Mouse (Mus musculus) adrenal gland, postnatal 14 days (tissue): ENCODE results near the gene Gxylt2. TPM values are rescaled to one million over a fixed set of nuclear protein-coding genes. Genes with fewer than 3 reads are reported as not detected.

Source experiments
- DNase-seq: peaks from one replicate; pipeline ENCODE4 v3.0.0; 2021; ENCODE audit warnings: mixed read lengths
- total RNA-seq: library from RNA; stranded (reverse); gene quantifications from 2 replicates; pipeline ENCODE4 v1.2.3, GENCODE M21; 2021

Gene Gxylt2
- total RNA-seq, 1 experiment from 2014 or later: 0.85 TPM

DNA sequence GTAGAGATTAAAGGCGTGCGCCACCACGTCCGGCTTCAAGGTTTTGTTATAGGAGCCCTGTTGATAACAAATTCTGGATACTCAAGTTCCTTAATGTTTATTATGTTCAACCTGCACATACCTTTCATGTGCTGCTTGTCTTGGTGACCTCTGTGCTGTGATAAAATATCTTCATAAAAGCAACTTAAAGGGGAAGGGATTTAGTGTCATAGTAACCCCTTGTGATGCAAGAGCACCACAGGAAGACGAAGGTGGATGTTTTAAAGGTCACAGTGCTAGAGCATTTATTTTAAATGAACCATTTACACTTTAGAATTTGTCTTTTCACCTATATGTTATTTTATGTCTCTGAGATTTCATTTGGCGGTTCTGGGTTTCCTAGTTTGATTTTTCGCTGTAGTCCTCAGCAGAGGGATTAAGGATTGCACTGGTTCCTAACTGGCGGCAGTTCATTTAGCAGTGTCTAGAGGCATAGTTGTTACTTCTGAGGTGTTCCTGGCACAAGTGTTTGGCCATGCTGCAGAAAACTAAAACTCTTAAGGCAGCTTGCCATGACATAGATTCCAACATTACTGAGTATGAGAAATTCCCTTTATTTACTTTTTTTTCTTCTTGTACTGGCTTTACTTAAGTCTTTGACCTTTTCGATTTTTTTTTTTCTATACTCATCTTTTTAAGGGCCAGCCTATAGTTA is 144.3 kb downstream of the Gxylt2 start:
- DNase-seq: no peak

DNA sequence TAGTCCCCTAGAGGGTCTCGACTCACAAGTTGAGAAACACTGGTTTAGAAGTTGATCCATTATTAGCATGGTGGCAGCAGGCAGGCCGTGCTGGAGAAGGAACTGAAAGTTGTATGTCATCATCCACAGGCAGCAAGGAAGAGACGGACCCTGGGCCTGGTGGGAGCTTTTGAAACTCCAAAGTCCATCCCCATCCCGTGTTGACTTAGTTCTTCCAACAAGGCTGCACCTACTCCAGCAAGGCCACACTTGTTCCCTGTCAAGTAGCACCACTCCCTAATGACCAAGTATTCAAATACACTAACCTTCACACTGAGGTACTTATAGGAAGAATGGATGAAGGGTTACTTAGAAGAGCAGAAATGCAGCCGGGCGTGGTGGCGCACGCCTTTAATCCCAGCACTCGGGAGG is 146.1 kb downstream of the Gxylt2 start:
- no peak for DNase-seq

DNA sequence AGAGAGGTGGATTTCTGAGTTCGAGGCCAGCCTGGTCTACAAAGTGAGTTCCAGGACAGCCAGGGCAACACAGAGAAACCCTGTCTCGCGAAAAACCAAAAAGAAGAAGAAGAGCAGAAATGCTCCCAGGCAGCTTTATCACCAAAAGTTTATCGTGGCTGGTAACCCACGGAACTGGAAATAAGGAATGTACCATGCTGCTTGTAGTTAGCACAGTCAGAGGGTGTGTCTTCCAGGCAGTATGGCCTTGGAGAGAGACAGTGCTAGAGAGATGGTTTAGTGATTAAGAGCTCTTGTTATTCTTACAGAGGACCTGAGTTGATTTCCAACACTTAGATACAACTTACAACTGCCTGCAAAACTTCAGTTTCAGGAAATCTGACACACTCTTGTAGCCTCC is 146.5 kb downstream of the Gxylt2 start:
- DNase-seq: no peak

Other genes starting within 250 kb of the Gxylt2 start
- 8.3 and 8.4 TPM in 2 replicates for gene Shq1, start 33.6 kb upstream of the Gxylt2 start, total RNA-seq
- 76.3 and 96.5 TPM in 2 replicates for gene Ppp4r2, start 128.9 kb downstream of the Gxylt2 start, total RNA-seq